Mouse (Mus musculus) spleen, postnatal 14 days (tissue): ENCODE results near the gene Insc.

Source experiments
- DNase-seq, 2 experiments: peaks; one replicate each; pipeline ENCODE4 v3.0.0; 2021 to 2022; ENCODE audit warnings: low spot score in 2 of 2

The Insc gene

GRCm38 (mm10) chr7:114827360-114827759, 83.9 kb downstream of the Insc start:
- no peak for DNase-seq

DNA sequence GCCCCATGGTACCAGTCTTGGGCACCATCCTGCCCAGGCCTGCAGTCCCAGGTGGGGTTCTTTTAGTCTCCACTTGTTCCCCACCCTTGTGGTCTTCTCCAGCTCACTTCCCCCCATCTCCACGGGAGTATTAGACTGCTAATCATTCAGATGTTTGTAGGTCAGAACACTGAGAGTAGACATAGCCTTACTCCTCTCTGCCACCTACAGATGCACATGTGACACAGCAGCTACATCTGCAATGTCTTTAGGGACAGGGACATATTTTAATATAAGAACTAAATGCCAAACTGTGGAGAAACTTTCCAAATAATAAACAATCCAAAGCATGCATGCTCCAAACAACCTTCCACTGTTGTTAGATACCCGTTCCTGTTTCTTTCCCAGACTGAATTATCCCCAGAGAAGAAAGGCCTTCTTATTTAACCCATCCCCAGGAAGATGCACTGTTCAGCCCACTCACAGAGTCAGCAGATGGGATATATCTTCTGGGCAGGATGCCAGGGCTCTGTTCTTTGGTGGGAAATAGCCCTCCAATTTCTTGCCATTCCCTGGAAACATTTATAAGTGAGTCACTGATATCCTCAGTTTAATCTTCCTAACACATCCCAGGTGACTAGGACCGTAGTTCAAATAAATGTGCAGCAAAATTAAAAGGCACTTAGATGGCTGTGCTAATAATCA, 88.9 kb downstream of the Insc start:
- no peak for DNase-seq

GRCm38 (mm10) chr7:114834504-114834903, 91.0 kb downstream of the Insc start:
- DNase-seq, result no peak

- no peak for DNase-seq
These were observed 93.8 kb downstream of the Insc start for GRCm38 (mm10) chr7:114837268-114837667.

- DNase-seq, result no peak
These were observed 96.7 kb downstream of the Insc start for GRCm38 (mm10) chr7:114840029-114840745.

DNA sequence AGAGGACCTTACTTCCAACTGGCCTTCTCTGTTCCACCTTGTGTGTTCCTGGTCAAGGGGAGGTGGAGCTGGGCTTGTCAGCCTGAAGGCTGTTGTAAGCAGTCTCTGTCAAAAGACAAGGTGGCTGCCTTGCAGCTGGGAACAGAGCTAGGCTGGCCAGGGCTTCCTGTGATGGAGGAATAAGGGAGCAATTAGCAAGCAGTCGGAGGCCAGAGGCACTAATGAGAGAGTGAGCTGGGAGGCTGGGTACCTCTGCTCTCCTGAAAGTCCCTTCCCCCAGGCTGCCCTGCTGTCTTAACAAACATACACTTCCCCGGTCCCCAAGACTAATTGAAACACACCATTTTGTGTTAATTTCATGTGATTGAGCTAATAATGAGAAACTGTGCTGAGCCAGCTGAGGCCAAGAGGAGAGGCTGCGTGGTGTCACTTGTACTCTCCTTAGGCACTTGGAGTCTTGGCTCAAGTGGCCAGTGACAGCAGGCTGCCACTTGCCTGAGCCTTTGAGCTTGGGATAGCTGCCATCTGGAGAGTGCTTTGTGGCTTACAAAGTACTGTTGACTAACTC, 99.2 kb downstream of the Insc start:
- DNase-seq, result no peak

- no peak for DNase-seq
These were observed 103.7 kb downstream of the Insc start for GRCm38 (mm10) chr7:114847179-114847578.

DNA sequence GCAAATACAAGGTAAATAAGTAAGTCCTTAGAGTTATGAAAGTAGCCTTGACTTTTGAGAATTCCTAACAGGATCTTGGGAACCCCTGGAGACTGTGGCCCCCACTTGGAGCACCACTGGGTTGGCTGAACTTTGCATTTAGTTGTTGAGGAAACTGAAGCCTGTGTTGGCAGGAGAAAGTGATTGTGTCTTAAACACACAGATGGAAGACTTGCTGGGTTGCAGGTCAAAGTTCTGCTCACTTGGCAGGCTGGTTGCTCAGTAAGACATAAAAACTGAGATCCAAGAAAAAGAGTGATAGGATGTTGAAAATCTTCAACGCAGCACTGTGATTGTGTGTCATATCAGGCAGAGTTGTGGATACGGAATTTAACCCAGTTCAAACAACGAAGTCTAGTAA, 108.9 kb downstream of the Insc start:
- DNase-seq, result no peak

- DNase-seq, result no peak
These were observed 110.7 kb downstream of the Insc start for GRCm38 (mm10) chr7:114854169-114854568.

- no peak for DNase-seq
These were observed 117.5 kb downstream of the Insc start for GRCm38 (mm10) chr7:114860858-114861523.

DNA sequence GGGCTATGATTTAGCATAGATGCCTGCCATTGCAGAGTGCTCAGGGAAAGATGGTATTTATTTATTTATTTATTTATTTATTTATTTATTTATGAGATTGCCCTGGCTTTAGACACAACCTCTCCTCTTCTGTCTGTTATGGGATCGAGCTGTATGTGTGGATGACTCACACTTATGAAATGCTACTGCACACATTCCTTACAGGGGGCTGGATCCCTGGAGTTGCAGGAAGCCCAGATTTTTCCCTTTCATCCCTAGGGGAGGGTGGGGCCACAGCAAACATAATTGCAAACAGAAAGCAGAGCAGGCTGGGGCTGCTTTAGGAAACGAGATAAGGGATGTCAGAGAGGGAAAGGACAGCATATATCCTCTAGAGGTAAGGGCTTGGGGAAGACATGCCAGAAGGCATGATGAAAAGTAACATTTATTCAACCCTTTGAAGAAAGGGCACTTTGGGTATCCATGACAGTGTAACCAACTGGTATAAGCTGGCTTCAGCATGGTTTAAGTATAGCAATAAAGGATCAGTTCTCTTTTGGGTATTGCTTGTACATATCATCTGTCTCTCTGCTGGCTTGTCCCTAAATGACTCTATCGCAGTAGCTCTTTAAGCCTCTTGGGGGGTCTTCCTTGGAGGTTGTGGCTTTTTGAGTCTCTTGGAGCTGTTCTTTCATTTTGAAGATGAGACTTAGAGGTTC, 130.0 kb downstream of the Insc start:
- no peak for DNase-seq

GRCm38 (mm10) chr7:114874032-114874441, 130.5 kb downstream of the Insc start:
- DNase-seq, result no peak

GRCm38 (mm10) chr7:114874579-114874978, 131.1 kb downstream of the Insc start:
- DNase-seq, result no peak

DNA sequence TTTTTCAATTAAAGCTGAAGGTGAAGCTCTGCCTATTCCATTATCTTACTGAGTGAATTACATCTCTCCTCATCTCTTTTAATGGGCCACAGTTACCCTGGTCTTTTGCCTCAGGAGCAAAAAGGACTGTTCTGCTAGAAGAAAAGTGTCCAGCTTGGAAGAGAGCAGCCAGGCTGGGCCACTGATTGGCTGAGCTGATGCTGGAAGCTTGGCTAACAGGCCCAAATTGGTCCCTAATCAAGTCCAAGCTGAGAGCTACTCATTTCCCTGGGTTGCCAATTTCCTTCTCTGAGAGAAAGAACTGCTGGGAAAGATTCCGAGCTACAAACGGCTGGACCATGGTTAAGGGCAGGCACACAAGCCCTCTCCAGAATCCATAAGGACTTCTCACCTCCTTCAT, 140.1 kb downstream of the Insc start:
- no peak for DNase-seq

GRCm38 (mm10) chr7:114886933-114887332, 143.4 kb downstream of the Insc start:
- no peak for DNase-seq

DNA sequence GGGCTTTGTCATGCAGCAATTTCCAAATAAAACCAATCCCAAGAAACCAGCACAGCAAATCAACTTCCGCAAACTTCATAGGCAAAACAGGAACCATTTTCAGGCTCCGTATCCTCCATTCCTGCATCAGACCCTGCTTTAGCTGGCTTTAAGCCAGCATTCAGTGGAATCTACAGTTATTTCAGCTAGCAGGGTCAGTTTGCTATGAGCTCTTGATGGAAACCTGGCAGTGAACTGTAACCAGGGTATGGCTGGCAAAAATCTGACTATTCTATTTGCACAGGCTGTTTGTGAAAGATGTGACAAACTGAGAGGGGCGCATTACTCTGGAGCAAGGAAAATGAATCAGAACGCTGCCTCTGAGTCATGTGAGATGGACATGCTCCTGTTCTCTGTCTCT, 146.7 kb downstream of the Insc start:
- no peak for DNase-seq

GRCm38 (mm10) chr7:114892618-114893257, 149.2 kb downstream of the Insc start:
- DNase-seq, result no peak

DNA sequence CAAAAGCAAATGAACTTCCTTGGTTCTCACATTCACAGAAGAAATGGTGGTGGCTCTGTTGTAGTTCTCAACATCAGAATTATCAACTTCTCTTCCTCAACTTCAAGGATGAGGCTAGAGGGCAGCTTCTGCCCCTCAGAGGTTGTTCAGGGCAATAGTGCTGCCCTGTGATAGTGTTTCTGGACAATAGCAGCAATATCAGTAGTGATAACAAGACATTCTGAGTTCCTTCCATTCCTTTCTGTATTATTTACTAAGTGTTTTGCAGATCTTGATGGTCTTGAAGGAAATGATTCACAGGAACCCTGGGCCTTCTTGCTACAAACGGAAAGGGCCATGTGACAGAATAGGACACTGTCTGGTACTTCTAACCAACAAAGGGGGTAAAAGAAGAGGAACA, 150.4 kb downstream of the Insc start:
- no peak for DNase-seq

DNA sequence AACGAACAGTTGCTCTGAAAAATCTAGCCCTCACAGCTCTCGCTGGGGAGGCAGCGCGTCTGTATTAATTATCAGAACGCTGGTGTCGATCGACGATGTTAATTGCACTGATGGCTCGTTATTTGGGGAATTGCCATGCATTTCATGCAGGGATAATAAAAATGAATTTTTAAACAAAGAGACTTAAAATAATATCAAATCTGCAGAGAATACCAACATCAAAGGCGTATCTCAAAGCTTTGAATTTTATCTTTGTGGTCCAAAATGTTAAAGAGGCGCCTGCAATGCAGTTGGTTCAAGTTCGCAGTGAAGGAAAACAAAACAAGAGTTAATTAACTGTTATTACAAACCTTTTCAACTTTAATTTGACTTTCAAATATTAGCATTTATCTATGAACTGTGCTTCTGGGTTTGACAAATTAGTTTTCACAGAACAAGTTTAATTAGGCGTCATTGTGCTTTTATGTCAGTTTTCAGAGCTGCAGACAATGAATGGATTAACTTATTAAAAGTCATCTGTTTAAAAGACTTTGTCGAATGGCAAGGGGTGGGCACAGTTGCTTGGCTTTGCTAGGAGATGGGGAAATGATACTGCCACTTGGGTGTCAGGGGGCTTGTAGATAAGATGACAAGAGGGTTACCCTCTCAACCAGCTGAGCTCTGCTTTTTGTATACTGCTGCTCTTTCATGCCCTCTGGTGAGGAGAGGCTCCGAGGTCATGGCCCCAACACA, 153.6 kb downstream of the Insc start:
- no peak for DNase-seq
